Mouse (Mus musculus) myocyte (in vitro differentiated cells): ENCODE data around the gene Pcdh7.

ENCODE experiments used
- CEBPB ChIP-seq: IDR thresholded peaks from 2 replicates; pipeline ENCODE4 v1.6.1; 2011; ENCODE audit warnings: mild to moderate bottlenecking, moderate library complexity; ENCODE audit not compliant: poor library complexity, insufficient read depth, severe bottlenecking
- E2F4 ChIP-seq: IDR thresholded peaks from one replicate; pipeline ENCODE4 v1.6.1; 2011; ENCODE audit warnings: mild to moderate bottlenecking, control low read depth, moderate library complexity; ENCODE audit not compliant: insufficient read depth
- MAX ChIP-seq: IDR thresholded peaks from one replicate; pipeline ENCODE4 v1.6.1; 2011; ENCODE audit warnings: low read depth, mild to moderate bottlenecking, control low read depth
- MYOD1 ChIP-seq, 3 experiments: IDR thresholded peaks; one replicate each; pipeline ENCODE4 v1.6.1; 2011; ENCODE audit warnings: control low read depth in 2 of 3, low read depth in 2 of 3, mild to moderate bottlenecking in 2 of 3, moderate library complexity in 1 of 3; ENCODE audit not compliant: insufficient read length in 2 of 3, control insufficient read depth in 1 of 3
- MYOG ChIP-seq, 3 experiments: IDR thresholded peaks; one replicate each; pipeline ENCODE4 v1.6.1; 2011; ENCODE audit warnings: control low read depth in 2 of 3, low read depth in 2 of 3, mild to moderate bottlenecking in 2 of 3; ENCODE audit not compliant: insufficient read length in 2 of 3, control insufficient read depth in 1 of 3, insufficient read depth in 1 of 3
- POLR2A ChIP-seq: IDR thresholded peaks from one replicate; pipeline ENCODE4 v1.6.1; 2011; ENCODE audit warnings: low read depth, mild to moderate bottlenecking, control low read depth, moderate library complexity; ENCODE audit not compliant: insufficient read length
- POLR2AphosphoS2 ChIP-seq: IDR thresholded peaks from one replicate; pipeline ENCODE4 v1.6.1; 2011; ENCODE audit warnings: low read depth, control low read depth; ENCODE audit not compliant: insufficient read length
- REST ChIP-seq: IDR thresholded peaks from one replicate; pipeline ENCODE4 v1.6.1; 2011; ENCODE audit warnings: mild to moderate bottlenecking, control low read depth, moderate library complexity; ENCODE audit not compliant: insufficient read depth, insufficient read length
- SRF ChIP-seq: IDR thresholded peaks from one replicate; pipeline ENCODE4 v1.6.1; 2011; ENCODE audit warnings: low read depth; ENCODE audit not compliant: control insufficient read depth, insufficient read length
- TCF12 ChIP-seq: IDR thresholded peaks from one replicate; pipeline ENCODE4 v1.6.1; 2011; ENCODE audit warnings: mild to moderate bottlenecking, control low read depth; ENCODE audit not compliant: poor library complexity, insufficient read depth, severe bottlenecking
- TCF3 ChIP-seq: IDR thresholded peaks from one replicate; pipeline ENCODE4 v1.6.1; 2011; ENCODE audit warnings: low read depth, control low read depth; ENCODE audit not compliant: insufficient read length
- USF1 ChIP-seq: IDR thresholded peaks from one replicate; pipeline ENCODE4 v1.6.1; 2011; ENCODE audit warnings: low read depth, mild to moderate bottlenecking, control low read depth, moderate library complexity

DNA sequence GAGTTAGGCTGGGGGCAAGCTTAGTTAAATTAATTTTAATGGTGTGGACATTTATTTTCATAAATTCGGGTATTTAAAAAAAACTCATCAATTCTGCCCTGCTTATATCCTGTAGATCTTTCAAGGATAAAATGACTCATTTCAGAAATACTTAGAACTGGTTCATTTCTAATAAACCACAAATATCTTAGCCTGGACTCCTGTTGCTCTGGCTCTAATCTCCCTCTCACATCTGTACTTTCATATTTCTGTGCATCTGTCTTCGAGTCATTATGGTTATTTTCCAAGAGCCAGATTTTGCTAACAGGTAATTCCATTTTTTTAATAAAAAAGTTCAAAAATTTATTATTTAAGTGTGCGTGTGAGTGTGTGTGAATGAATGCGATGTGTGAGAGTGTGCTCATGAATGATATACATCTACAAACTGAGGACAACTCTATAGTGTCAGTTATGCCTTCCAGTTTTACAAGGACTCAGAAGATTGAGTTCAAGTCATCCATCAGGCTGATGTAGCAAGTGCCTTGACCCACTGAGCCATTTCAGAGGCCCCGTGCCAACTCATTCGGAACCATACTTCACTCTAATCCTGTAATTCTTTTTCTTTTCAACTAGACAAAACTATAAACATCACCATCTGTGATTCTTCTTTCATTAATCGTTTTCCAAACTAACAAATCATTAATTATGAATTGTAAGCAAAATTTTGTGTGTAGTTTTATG, 80.3 kb downstream of the Pcdh7 start:
- TF ChIP-seq POLR2A, result no peak
- no peak for TF ChIP-seq CEBPB
- TF ChIP-seq POLR2AphosphoS2, result no peak
- TF ChIP-seq USF1, result no peak
- no peak for TF ChIP-seq MYOG (IDR thresholded peaks at IDR 0.05; ENCODE audit: control insufficient read depth in 1 of 3, insufficient read depth in 1 of 3, insufficient read length in 2 of 3, low read depth in 2 of 3)
- no peak for TF ChIP-seq SRF
- no peak for TF ChIP-seq MAX
- TF ChIP-seq E2F4, result no peak
- TF ChIP-seq TCF12, result no peak
- no peak for TF ChIP-seq REST
- TF ChIP-seq TCF3, result no peak
- TF ChIP-seq MYOD1 (IDR thresholded peaks at IDR 0.05; ENCODE audit: control insufficient read depth in 1 of 3, insufficient read length in 2 of 3, low read depth in 2 of 3), result no peak
